In genomic region chr3:41604629-41605321, GRCm38 (mm10) we compare ENCODE assay signal across 17 mouse cellular contexts. TPM values are rescaled to one million over a fixed set of nuclear protein-coding genes. Genes with fewer than 3 reads are reported as not detected.
DNase-seq lines count a peak whose midpoint lies in the region; ATAC-seq lines count a peak whose summit lies in the region.
"Had no signal": no experiment of that assay in that cellular context is flagged by ENCODE, and none has a peak within 500 bp of the region (broad histone marks: within the 10 kb centered on the region; RNA-seq: fewer than 3 reads in every experiment).

No protein-coding gene starts in this region.

- no peak overlapping the region for H3K4me2 ChIP-seq in neural tube, embryonic 13.5 days
- no peak overlapping the region for H3K4me2 ChIP-seq in kidney, embryonic 16.5 days (replicated peaks; ENCODE audit: low read depth, low read length)
- H3K4me2 ChIP-seq: embryonic facial prominence, embryonic 12.5 days; heart, embryonic 13.5 days; hindbrain, embryonic 13.5 days; kidney, embryonic 15.5 days; limb, embryonic 12.5 days; lung, embryonic 15.5 days; neural tube, embryonic 12.5 days had no signal

- H3K27ac ChIP-seq in neural tube, embryonic 13.5 days (replicated peaks): peak overlapping the region; percentile 56
- H3K27ac ChIP-seq in kidney, embryonic 16.5 days (ENCODE audit: low read length): no peak overlapping the region
- H3K27ac ChIP-seq: embryonic facial prominence, embryonic 12.5 days; heart, embryonic 13.5 days; kidney, embryonic 15.5 days; limb, embryonic 12.5 days; lung, embryonic 15.5 days; neural tube, embryonic 12.5 days had no signal

- peaks cover 47% of the 10 kb centered on the region for H3K4me1 ChIP-seq in neural tube, embryonic 13.5 days (replicated peaks)
- peaks cover 16% of the 10 kb centered on the region for H3K4me1 ChIP-seq in kidney, embryonic 16.5 days (ENCODE audit: insufficient read depth, low read length)
- H3K4me1 ChIP-seq: lung, embryonic 15.5 days had no signal

- H3K27me3 ChIP-seq in neural tube, embryonic 13.5 days: no peaks in the 10 kb centered on the region
- no peaks in the 10 kb centered on the region for H3K27me3 ChIP-seq in kidney, embryonic 16.5 days (ENCODE audit: insufficient read depth, low read length)
- H3K27me3 ChIP-seq: embryonic facial prominence, embryonic 12.5 days; heart, embryonic 13.5 days; hindbrain, embryonic 13.5 days; kidney, embryonic 15.5 days; limb, embryonic 12.5 days; lung, embryonic 15.5 days; neural tube, embryonic 12.5 days had no signal

- no peak overlapping the region for H3K4me3 ChIP-seq in neural tube, embryonic 13.5 days
- no peak overlapping the region for H3K4me3 ChIP-seq in kidney, embryonic 16.5 days (ENCODE audit: low read length)
- H3K4me3 ChIP-seq: embryonic facial prominence, embryonic 12.5 days; heart, embryonic 13.5 days; hindbrain, embryonic 13.5 days; kidney, embryonic 15.5 days; limb, embryonic 12.5 days; lung, embryonic 15.5 days; neural tube, embryonic 12.5 days had no signal

- no peaks in the 10 kb centered on the region for H3K9me3 ChIP-seq in neural tube, embryonic 13.5 days
- H3K9me3 ChIP-seq in kidney, embryonic 16.5 days (ENCODE audit: low read length): no peaks in the 10 kb centered on the region
- H3K9me3 ChIP-seq: embryonic facial prominence, embryonic 12.5 days; G1E; heart, embryonic 13.5 days; hindbrain, embryonic 13.5 days; kidney, embryonic 15.5 days; limb, embryonic 12.5 days; lung, embryonic 15.5 days; neural tube, embryonic 12.5 days had no signal

- DNase-seq in neural tube, embryonic 10.5 days (ENCODE audit: extremely low spot score, low spot score): no peak
- DNase-seq in adrenal gland, postnatal 4 days (ENCODE audit: low spot score in 2 of 2): no peak
- no peak for DNase-seq in adipocyte (ENCODE audit: low spot score)
- DNase-seq: cerebellum, adult 8-10 months; layer of hippocampus, adult 9-11 months had no signal

- no peak for ATAC-seq in neural tube, embryonic 13.5 days (ENCODE audit: low read depth)
- peak; percentile 61 for ATAC-seq in granulocyte monocyte progenitor cell, adult 5-6 weeks (replicated peaks; ENCODE audit: poor library complexity, severe bottlenecking)
- peak; percentile 34; the same call in 1 of the 2 replicates for ATAC-seq in neutrophil, adult 5-6 weeks (ENCODE audit: extremely low read depth, insufficient number of reproducible peaks, low FRiP score, poor library complexity, severe bottlenecking)
- no peak for ATAC-seq in kidney, embryonic 16.5 days (ENCODE audit: low FRiP score, low TSS enrichment)

- peaks cover 24% of the 10 kb centered on the region for H3K36me3 ChIP-seq in neural tube, embryonic 13.5 days
- H3K36me3 ChIP-seq in kidney, embryonic 16.5 days (ENCODE audit: insufficient read depth, low read length): peaks cover 41% of the 10 kb centered on the region

- H3K9ac ChIP-seq in neural tube, embryonic 13.5 days: no peak overlapping the region
- H3K9ac ChIP-seq in kidney, embryonic 16.5 days (replicated peaks; ENCODE audit: low read length): no peak overlapping the region
- H3K9ac ChIP-seq: embryonic facial prominence, embryonic 12.5 days; heart, embryonic 13.5 days; hindbrain, embryonic 13.5 days; kidney, embryonic 15.5 days; limb, embryonic 12.5 days; lung, embryonic 15.5 days; neural tube, embryonic 12.5 days had no signal

- WGBS in neural tube, embryonic 13.5 days: 93% methylated on average over 12 of the region's 12 CpGs
- WGBS in kidney, embryonic 16.5 days: 91% methylated on average over 12 of the region's 12 CpGs

RNA-seq across cellular contexts. Expression of gene Jade1, which starts 49.2 kb away (rescaled TPM):
- polyA plus RNA-seq in neural tube, embryonic 13.5 days (2015; fragmentation: Nextera tagmentation; extraction: Ambion mirVana): 10.4 and 13.4 TPM in 2 replicates
- total RNA-seq in granulocyte monocyte progenitor cell, adult 5-6 weeks (2014; fragmentation: Nextera tagmentation): 32.6 and 53.3 TPM in 2 replicates
- 38.8 and 72.7 TPM in 2 replicates for total RNA-seq in granulocyte monocyte progenitor cell, adult 5-6 weeks (2017)
- 29.7 and 30.3 TPM in 2 replicates for total RNA-seq in neutrophil, adult 5-6 weeks (2017)
- 21.2 TPM in 2 replicates for polyA plus RNA-seq in kidney, embryonic 16.5 days (2015; fragmentation: Nextera tagmentation; extraction: Ambion mirVana)
- 10 to 100 TPM; 57.5 to 59.7 TPM for total RNA-seq in adrenal gland, postnatal 4 days (2021)

Comparison
In these comparisons a context has a peak if more than half of its experiments do, and no peak if none do; other contexts are left out.
1. ATAC-seq: peak in granulocyte monocyte progenitor cell, adult 5-6 weeks (single experiment) and neutrophil, adult 5-6 weeks (single experiment); none in neural tube, embryonic 13.5 days (single experiment) and kidney, embryonic 16.5 days (single experiment).